Mouse (Mus musculus): ENCODE results near the gene Rundc3a. TPM values are rescaled to one million over a fixed set of nuclear protein-coding genes. Genes with fewer than 3 reads are reported as not detected.
A peak's percentile ranks its signal among the peaks of the same experiment; 100 is the strongest.

Gene Rundc3a
- total RNA-seq, 2 experiments from 2014 or later: 399 to 416 TPM

DNA sequence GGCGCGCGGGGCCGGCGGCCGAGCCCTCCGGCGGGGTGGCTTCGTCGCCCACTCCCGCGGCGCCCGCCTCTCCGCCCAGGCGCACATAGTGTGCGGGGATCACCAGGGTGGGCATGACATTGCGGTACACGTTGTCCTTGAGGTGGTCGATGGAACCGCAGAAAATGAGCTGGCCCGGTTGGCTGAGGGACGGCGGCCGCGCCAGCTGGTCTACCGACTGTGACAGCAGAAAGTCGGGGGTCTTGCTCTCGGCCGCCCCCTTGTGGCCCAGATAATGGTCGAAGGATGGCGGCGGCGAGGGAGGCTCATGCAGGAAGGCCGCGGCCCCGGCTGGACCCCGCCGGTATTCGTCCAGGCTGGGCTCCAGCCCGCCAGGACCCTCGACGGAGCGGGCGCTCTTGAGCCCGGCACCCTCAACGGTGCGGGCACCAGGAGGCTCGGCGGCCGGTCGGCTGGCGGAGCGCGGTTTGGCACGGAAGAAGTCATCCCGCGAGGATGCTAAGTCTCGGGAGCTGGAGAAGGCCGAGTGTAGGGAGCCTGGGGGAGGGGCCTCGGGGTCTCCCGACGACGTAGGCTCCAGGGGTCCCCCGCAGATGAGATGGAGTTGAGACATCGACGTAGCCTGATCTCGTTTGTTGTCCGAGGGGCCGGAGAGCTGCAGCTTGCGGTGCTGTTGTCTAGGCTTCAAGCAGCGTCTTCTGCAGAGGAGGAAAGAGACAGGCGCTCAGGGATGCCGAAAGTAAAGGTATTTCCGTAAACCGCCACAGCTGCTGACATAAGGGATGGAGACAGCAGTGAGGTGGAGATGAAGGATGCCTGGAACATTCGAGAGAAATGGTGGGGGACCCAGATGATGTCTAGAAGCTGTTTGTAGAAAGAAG, 45.2 kb downstream of the Rundc3a start:
- DNase-seq (ENCODE audit: low spot score in 2 of 2): peak; percentile 86 to 89
- intact Hi-C loops (cut with DNase I): no loop called here

DNA sequence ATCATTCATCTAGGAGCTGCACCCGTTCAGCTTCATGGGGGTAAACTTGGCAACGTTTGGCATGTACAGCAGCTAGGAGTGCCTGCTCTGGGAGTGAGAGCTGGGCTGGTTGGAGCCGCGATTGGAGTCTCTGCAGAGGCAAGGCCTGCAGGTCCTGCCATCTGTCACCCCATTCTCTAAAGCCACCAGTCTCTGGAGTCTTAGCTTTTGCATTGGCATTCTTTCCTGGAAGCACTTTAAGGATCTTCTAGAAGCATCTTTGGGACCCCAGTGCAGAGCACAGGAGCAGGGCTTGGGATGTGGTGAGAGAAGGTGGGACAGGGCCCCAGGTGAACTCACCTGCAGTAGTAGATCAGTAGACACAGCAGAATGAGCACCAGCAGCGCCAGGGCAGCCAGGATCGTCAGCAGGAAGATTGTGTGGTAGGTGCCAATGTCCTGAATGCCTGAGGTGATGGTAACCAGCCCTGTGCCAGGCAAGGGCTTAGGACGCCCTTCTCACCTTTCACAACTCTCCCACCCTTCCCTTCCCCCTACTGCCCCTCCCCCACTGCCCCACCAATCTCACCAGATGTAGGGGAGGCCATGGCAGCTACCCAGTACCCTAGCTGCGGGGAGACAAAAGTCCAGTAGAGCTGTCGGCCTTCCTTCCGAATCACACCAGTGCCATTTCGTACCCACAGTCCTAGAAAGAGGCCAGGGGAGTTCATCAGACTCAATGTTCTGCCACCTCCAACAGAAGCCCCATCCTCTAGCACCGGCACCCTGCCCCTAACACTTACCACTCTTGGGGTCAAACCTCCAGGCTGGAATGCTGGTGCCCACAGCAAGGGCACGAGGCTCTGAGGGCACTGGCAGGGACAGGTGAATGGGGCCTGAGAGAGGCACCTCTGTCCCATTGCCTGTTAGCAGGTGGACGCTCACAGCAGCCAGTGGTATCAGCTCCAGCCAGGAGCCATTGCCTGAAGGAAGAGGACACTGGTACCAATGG, 46.2 kb downstream of the Rundc3a start:
- DNase-seq (ENCODE audit: low spot score in 2 of 2): no peak
- intact Hi-C loops (cut with DNase I): no loop called here

DNA sequence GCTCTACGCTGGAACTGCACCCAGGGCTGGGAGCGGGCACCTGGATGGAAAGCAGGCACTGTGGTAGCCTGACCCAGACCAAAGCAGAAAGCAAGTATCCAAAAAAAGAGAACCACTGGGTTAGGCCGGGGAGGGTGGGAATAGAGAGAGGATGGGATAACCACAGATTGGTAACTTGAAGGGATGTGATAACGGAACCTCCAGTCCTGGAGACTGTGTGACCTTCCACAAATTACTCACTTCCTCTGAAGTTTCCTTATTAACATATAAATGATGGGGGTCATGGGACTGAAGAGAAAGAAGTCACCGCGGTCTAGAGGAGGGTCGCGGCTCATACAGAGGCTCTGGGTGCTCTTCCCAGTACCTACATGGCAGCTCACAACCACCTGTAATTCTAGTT, 47.1 kb downstream of the Rundc3a start:
- intact Hi-C loops (cut with DNase I): no loop called here
- no peak for DNase-seq (ENCODE audit: low spot score in 2 of 2)

DNA sequence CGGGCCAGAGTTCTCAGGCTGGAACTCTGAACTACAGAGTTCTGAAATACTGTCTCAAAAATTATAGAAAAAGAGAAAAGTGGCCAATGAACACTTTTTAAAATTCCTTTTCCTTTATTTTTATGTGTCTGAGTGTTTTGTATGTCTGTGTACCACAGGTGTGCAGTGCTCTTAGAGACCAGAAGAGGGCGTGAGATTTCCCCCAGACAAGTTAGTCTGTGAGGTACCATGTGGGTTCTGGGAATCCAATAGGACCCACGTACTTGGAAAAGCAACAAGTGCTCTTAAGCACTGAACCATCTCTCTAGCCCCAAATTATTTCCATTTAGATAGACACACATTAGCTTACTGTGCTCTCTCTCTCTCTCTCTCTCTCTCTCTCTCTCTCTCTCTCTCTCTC, 48.2 kb downstream of the Rundc3a start:
- intact Hi-C loops (cut with DNase I): no loop called here
- no peak for DNase-seq (ENCODE audit: low spot score in 2 of 2)

DNA sequence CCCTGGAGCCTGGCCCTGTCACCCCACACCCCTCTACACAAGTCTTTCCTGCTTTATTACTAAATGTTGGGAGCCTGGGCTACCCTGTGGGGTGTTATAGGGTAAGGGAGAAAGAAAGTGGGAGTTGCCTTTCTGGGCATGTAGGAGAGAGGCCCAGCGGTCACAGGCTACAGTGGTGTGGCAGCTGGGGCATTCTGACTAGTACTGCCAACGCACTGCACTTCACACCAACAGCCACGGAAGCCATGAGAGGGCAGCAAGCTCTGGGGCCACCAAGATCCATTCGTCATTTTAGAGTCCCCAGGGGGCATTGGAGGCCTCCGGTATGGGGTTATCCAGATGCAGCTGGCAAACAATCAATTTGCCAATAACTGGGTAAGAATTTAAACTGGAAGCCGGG, 48.9 kb downstream of the Rundc3a start:
- intact Hi-C loops (cut with DNase I): no loop called here
- no peak for DNase-seq (ENCODE audit: low spot score in 2 of 2)

DNA sequence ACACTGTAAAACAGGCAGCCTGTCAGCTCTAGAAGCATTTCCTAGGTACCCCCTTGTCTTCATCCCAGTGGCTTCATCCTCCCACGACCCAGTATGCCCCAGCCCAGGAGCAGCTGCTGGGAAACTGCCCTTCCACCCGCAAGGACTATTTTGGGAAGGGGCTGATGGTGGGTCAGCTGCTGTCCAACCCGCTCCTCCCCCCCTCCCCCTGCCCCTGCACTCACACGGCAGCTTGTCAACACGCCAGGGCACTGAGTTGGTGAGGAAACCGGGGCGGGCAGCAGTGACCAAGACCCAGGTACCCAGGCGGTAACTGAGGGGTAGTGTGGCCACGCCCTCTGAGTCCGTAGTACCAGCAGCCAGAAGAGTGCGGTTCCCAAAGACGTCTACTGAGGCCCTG, 50.5 kb downstream of the Rundc3a start:
- DNase-seq (ENCODE audit: low spot score in 2 of 2): no peak
- intact Hi-C loops (cut with DNase I): no loop called here

DNA sequence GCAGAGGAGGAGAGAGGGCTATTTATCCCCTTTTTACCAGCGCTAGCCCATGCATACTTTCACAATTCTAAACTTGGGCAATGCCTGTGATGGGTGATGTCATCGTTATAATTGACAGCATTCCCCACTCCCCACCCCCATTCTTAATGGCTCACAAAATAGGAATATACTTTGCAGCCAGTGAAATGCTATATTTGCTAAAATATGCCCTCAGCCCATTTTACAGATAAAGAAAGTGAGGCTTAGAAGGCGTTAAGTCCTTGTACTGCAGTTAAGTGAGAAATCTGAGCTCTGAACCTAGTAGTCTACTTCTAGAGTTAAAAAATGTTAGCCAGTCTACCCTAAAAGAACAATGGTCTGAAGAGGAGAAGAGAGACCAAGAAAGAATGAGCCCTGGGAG, 51.1 kb downstream of the Rundc3a start:
- DNase-seq (ENCODE audit: low spot score in 2 of 2): no peak
- intact Hi-C loops (cut with DNase I): no loop called here

DNA sequence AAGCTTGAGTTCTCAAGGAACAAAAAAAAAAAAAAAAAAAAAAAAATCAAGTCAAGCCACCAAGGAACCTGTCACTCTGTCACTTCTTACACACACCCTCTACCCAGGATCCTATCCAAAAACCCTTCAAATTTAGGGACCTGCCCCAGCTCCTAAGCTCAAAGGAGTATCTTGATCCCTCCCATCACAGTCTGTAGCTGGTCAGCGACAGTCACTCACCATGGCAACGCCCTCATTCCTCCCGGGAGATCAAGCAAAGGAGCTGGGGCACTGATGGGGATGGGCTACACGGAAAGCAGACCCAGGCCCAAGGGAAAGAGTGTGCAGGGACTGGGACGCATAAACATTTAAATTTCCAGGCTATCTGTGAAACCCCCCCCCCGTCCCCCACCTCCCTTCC, 51.6 kb downstream of the Rundc3a start:
- intact Hi-C loops (cut with DNase I): loop anchor here (5.0 kb wide), 1 partner anchor 208 kb away; no protein-coding TSS in a partner anchor
- no peak for DNase-seq (ENCODE audit: low spot score in 2 of 2)

DNA sequence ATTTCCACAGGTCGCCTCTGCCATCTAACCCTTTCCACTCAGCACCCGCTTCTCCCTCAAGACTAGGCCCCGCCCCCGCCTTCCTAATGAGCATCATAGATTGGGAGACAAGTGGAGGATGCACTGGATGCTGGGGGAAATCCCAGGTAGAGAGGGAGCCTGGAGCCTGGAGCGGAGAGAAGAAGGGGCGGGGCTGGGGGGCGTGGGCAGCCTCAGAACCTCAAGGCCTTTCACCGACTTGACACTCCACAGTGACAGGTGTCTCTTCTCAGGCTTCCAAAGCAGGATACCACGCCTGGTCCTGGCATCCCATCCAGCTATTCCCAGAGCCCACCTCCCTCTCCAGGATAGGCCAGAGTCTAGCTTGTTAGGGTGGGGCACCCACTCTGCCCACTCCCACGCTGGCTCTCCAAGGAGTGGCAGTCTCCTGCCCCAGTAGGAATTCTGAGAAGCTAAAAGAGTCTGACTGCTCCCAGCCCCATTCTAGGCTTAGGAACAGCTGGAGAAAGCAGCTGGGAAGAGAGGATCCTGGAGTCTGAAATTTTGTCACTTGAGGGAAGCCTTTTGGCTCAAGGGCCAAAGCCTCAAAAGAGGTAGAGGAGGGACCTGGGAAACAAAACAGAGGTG, 52.2 kb downstream of the Rundc3a start:
- intact Hi-C loops (cut with DNase I): loop anchor here (5.0 kb wide), 1 partner anchor 207 kb away; no protein-coding TSS in a partner anchor
- DNase-seq (ENCODE audit: low spot score in 2 of 2): peak in 1 of 2 experiments; percentile 78

DNA sequence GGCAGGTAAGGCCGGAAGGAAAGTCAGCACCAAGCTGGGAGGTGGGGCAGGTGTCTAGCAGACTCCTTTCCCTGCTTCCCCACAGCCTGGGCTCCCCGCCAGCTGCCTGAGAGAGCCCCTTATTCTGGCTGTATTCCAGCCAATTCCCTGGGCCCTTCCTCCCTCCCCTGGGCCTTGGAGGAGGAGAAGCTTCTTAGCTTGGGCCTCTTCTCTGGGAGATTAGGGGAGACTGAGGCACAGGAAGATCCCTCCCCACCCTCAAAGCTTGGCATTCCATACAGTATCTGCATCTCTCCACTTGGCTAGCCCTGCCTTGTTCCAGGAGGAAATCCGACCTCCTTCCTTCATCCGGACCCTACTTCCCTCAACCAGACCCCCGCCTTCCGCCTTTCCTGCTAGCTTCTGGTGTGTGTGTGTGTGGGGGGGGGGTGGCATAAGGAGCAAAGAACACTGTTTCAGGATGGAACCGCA, 52.7 kb downstream of the Rundc3a start:
- intact Hi-C loops (cut with DNase I): loop anchor here (5.0 kb wide), 1 partner anchor 206 kb away; no protein-coding TSS in a partner anchor
- DNase-seq (ENCODE audit: low spot score in 2 of 2): no peak

DNA sequence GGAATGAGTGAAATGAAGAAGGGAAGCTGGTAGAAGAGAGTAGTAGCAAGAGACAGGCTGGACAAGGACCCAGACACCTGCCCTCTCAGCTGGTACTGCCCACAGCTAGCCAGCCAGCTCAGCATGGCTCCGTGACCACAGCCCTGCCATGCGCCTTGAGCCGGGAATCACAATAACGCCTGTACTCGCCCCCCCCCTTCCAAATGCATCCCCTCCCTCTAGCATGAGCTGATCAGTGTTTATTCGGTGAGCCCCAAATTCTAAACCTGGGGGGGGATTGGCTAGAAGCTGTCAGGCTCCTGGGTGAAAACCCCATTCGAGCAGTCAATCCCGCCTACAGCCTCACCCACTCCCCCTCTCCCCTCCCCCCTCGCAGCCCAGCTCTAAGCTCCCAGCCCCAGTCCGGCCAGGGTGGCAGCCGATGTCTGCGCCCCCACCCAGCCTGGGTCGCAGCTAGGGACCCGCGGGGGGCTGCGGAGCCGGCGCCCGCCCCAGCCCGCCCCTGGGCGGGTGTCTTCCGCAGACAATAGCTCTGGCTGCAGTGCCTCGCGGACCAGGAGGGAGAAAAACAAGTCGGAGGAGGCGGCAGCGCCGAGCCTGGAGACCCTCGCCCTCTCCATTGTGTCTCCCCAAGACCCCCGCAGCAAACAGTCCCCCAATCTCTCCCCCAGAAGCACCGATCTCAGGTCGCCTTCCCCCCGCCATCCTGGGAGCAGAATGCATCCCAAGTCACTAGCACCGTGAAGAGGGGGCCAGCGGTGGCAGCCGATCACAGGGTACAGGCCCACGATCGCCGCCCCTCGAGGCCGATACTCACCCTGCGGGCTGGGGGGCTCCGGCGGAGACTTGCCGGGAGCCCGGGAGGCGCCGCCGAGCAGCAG, 53.6 kb downstream of the Rundc3a start:
- DNase-seq (ENCODE audit: low spot score in 2 of 2): no peak
- intact Hi-C loops (cut with DNase I): loop anchor here (5.0 kb wide), 1 partner anchor 205 kb away; no protein-coding TSS in a partner anchor

DNA sequence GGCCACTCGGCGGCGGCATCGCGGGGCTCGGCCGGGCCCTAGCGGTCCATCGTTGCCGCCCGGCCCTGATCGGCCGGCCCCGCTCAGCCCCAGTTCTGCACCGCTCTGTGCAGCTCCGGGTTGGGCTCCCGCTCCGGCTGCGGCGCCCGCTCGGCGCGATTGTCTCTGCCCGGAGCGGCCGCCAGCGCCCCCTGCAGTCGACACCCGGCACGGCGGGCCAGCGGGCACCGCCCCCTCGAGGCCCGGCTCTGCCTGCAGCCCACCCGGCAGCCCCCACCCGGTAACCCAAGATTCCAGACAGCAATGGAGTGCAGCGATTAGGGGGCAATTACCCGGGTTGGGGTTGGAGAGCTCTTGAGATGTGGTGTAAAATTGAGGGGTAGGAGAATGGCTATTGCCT, 54.3 kb downstream of the Rundc3a start, which contains the start of gene Fam171a2:
Fam171a2 (minus strand) TSS at position 186 of the 400 bp plus-strand sequence.
- DNase-seq (ENCODE audit: low spot score in 2 of 2): peak; percentile 65 to 86
- intact Hi-C loops (cut with DNase I): loop anchor here (5.0 kb wide), 1 partner anchor 205 kb away; no protein-coding TSS in a partner anchor

DNA sequence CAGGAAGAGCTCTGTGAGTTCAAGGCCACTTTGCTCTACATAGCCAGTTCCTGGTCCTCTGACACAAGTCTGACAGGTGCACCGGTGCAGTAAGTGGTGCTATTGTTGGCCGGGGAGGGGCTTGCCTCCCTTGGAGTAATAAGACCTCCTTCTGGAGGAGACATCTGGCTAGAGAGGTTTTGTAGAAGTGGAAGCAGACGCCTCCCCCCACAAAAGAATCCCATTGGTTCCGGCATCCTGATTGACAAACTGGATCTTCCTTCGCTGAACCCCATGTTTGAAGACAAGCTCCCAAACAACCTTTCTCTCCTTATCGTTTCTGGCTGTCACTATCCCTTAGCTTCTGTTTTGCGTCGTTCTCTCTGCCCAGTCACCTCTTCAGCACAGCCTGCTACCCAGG, 55.1 kb downstream of the Rundc3a start:
- intact Hi-C loops (cut with DNase I): loop anchor here (5.0 kb wide), 1 partner anchor 204 kb away; no protein-coding TSS in a partner anchor
- peak in 1 of 2 experiments; percentile 82 for DNase-seq (ENCODE audit: low spot score in 2 of 2)

DNA sequence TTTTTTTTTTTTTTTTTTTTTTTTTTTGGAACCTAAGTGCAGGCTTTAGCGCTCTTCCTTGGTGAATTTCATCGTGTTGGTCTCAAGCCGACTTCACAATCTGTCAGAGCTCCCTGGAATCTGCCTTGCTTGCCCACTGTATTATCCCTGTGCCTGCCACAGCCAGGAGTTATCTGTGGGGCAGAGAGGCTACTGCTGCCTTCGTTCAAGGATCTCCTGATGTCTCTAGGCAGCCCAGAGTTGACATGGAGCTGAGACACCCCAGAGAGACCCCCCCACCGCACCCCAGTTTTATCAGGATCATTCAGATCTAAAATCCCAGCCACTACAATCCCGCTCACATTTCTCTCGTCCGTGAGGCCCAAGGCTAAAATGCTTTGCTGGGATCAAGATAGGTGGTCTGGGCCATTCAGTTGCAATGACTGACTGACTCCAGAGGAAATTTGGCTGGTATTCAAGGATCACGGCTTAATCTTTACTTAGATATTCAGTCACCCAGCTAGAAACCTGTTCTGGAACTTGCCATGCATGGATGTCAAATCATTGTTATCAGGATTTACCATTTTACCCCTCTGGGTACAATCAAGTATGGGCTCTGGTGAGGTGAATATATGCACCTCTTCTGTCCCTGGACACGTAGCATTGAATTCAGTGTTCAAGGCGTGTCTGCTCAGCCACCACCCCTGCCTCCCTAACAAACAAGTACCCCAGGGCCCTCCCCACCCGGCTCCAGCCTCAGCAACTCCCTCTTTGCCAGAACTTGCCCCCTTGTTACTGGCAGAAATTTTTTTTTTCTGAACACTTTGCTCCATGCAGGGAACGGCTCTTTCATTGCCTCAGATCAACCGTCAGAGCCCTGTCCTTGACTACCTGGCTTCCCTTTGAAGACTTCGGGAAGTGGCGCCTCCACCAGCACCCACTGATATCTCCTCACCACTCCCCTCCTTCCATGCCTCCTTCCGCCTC, 56.1 kb downstream of the Rundc3a start:
- intact Hi-C loops (cut with DNase I): loop anchor here (5.0 kb wide), 1 partner anchor 203 kb away; no protein-coding TSS in a partner anchor
- DNase-seq (ENCODE audit: low spot score in 2 of 2): peak in 1 of 2 experiments; percentile 55
